Mouse (Mus musculus) gastrocnemius, adult 18-20 months (tissue): Measurements from ENCODE around the gene Pde4c. TPM values are rescaled to one million over a fixed set of nuclear protein-coding genes. Genes with fewer than 3 reads are reported as not detected.

ENCODE experiments used
- DNase-seq: peaks from one replicate; pipeline ENCODE4 v3.0.0; 2021; ENCODE audit warnings: low spot score
- microRNA-seq: library from miRNA; unstranded; fragments of <30 nt; microRNA quantifications from one replicate; pipeline ENCODE4 v1.2.0, GENCODE M21; 2021
- total RNA-seq, 2 experiments: library from RNA; stranded (reverse); gene quantifications; 2 replicates each; pipeline ENCODE4 v1.2.3; 2021

Gene Pde4c
- total RNA-seq, 2 experiments from 2014 or later = 1.3 to 1.6 TPM

- DNase-seq = no peak
These were observed 64.6 kb downstream of the Pde4c start for GRCm38 (mm10) chr8:70787941-70788667.

GRCm38 (mm10) chr8:70789046-70789445 is 65.5 kb downstream of the Pde4c start:
- DNase-seq = no peak

- DNase-seq = no peak
These were observed 67.3 kb downstream of the Pde4c start for GRCm38 (mm10) chr8:70790846-70791245.

GRCm38 (mm10) chr8:70791294-70791701 is 67.8 kb downstream of the Pde4c start:
- DNase-seq = no peak

GRCm38 (mm10) chr8:70791975-70792691 is 68.6 kb downstream of the Pde4c start:
- DNase-seq = peak; percentile 96

DNA sequence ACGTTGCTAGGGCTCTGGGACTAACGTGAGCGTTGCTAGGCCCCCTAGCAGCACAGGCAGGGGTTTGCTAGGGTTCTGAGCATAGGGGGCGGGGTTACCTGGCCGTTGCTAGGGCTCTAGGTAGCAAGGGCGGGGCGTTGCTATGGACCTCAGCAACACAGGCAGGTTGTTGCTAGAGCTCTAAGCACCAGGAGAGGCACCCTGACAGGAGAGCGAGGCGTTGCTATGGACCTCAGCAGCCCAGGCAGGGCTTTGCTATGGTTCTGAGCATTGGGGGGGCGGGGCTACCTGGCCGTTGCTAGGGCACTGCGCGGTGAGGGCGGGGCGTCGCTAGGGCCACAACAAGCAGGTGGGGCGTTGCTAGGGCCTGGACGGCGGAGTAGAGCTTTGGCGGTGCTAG is 69.2 kb downstream of the Pde4c start:
- DNase-seq = no peak

GRCm38 (mm10) chr8:70794215-70794614 is 70.7 kb downstream of the Pde4c start:
- no peak for DNase-seq

DNA sequence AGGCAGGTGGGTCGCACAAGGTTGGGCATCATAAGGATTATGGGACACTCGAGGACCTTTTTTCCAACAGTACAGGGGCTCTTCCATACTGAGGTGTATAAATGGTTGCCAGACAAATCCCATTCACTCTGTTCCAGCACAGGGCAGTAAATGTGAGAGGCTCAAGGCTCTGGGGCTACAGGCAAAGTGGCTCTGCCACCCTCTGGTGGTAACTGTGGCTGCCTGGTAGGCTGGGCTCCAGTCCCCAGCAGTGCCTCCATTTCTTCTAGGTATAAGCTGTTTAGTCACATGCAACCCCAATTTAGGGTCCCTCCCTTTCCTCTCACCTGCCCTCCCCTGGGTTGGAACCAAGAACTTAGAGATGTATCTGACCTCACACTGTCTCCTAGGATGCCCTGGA is 71.8 kb downstream of the Pde4c start:
- no peak for DNase-seq

DNA sequence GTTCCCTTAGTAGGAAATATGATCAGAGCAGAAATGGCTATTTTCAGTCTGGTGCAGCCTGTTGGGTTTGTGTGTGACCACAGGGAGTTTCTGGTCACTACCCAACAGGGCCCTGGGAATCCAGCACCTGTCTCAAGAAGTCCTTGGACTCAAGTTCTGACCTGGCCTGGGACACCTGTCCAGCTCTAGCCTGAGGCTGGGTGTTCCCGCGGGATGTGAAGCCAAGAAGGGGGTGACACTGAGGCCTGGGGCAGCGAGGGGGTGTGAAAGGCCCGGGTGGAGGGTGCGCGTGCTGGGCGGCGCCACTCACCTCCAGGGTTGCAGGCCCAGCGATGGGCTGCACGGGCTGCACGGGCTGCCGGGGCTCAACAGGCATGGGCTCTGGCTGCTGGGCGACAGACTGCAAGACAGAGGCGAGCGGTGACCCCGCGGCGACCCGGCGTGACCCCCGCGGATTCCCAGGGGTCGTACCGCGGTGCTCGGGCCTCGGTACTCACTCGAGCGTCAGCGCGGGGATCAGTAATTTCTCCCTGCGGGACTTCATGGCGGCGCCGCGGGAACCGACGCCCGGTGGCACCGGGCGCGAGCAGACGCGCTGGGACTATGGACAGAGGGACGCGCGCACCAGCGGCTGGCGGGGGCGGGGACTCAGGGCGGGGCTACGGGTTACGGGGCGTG is 73.0 kb downstream of the Pde4c start:
- DNase-seq = no peak

GRCm38 (mm10) chr8:70797081-70798070 is 73.9 kb downstream of the Pde4c start:
- peak; percentile 88 for DNase-seq

GRCm38 (mm10) chr8:70798281-70798680 is 74.8 kb downstream of the Pde4c start:
- peak; percentile 75 for DNase-seq

GRCm38 (mm10) chr8:70800648-70801047 is 77.1 kb downstream of the Pde4c start:
- no peak for DNase-seq

Small RNA genes lying within 50 kb of the gene (microRNA-seq; reads per million reads assigned to microRNA genes)
- 1.7 reads per million for gene Mir7240

Other genes with a start within 250 kb of the Pde4c start
- 1 to 10 TPM; 7.7 to 8.3 TPM for gene Klhl26, start 246.8 kb upstream of the Pde4c start, total RNA-seq
- not detected for gene Tmem59l, start 236.4 kb upstream of the Pde4c start, total RNA-seq
- gene Crlf1, start 230.6 kb upstream of the Pde4c start, total RNA-seq = 1 to 10 TPM; 2.8 to 2.9 TPM
- gene Rex1bd, start 217.0 kb upstream of the Pde4c start, total RNA-seq = 100 to 1,000 TPM; 170 TPM
- gene Uba52, start 212.9 kb upstream of the Pde4c start, total RNA-seq = 100 to 1,000 TPM; 841 to 913 TPM
- gene Fkbp8, start 196.0 kb upstream of the Pde4c start, total RNA-seq = 100 to 1,000 TPM; 103 to 105 TPM
- gene Kxd1, start 195.8 kb upstream of the Pde4c start, total RNA-seq = 10 to 100 TPM; 76.3 to 80.6 TPM
- gene Ell, start 184.3 kb upstream of the Pde4c start, total RNA-seq = 10 to 100 TPM; 12.5 to 21.8 TPM
- 1 to 10 TPM; 2.6 to 3.2 TPM for gene Isyna1, start 129.3 kb upstream of the Pde4c start, total RNA-seq
- 10 to 100 TPM; 11.6 to 19.4 TPM for gene Ssbp4, start 114.8 kb upstream of the Pde4c start, total RNA-seq
- under 1 TPM; 0.23 to 0.64 TPM for gene Lrrc25, start 107.6 kb upstream of the Pde4c start, total RNA-seq
- under 1 TPM; 0.16 to 0.21 TPM for gene Gdf15, start 91.3 kb upstream of the Pde4c start, total RNA-seq
- gene Pgpep1, start 63.3 kb upstream of the Pde4c start, total RNA-seq = 10 to 100 TPM; 11.9 to 13.7 TPM
- gene Lsm4, start 50.5 kb upstream of the Pde4c start, total RNA-seq = 10 to 100 TPM; 65.4 to 70.3 TPM
- 10 to 100 TPM; 41.6 to 68.4 TPM for gene Jund, start 24.8 kb upstream of the Pde4c start, total RNA-seq
- gene Iqcn, start 20.3 kb upstream of the Pde4c start, total RNA-seq = not detected
- not detected for gene Gm3336, start 5.2 kb upstream of the Pde4c start, total RNA-seq
- 10 to 100 TPM; 32.5 to 36.5 TPM for gene Rab3a, start 31.0 kb downstream of the Pde4c start, total RNA-seq
- gene Mpv17l2, start 37.2 kb downstream of the Pde4c start, total RNA-seq = 10 to 100 TPM; 19.9 to 20.9 TPM
- 10 to 100 TPM; 13.3 to 15.1 TPM for gene Pik3r2, start 53.0 kb downstream of the Pde4c start, total RNA-seq
- 1 to 10 TPM; 2.7 TPM for gene Mast3, start 81.3 kb downstream of the Pde4c start, total RNA-seq
- under 1 TPM in 1 of 2 experiments, not detected in 1; 0.07 TPM for gene Il12rb1, start 84.7 kb downstream of the Pde4c start, total RNA-seq
- 100 to 1,000 TPM in 1 of 2 experiments, 10 to 100 TPM in 1; 58.3 to 202 TPM for gene Arrdc2, start 116.0 kb downstream of the Pde4c start, total RNA-seq
- 10 to 100 TPM; 18.2 to 21.1 TPM for gene Kcnn1, start 139.5 kb downstream of the Pde4c start, total RNA-seq
- 10 to 100 TPM; 72.6 to 76.5 TPM for gene Ccdc124, start 150.2 kb downstream of the Pde4c start, total RNA-seq
- under 1 TPM in 1 of 2 experiments, not detected in 1; 0.07 TPM for gene Slc5a5, start 169.0 kb downstream of the Pde4c start, total RNA-seq
- 1,000 to 10,000 TPM; 1,014 to 1,053 TPM for gene Rpl18a, start 173.7 kb downstream of the Pde4c start, total RNA-seq
- 10 to 100 TPM in 1 of 2 experiments, 1 to 10 TPM in 1; 9.4 to 13.7 TPM for gene Map1s, start 182.2 kb downstream of the Pde4c start, total RNA-seq